Mouse (Mus musculus): Measurements from ENCODE around the gene Ltn1. TPM values are rescaled to one million over a fixed set of nuclear protein-coding genes. Genes with fewer than 3 reads are reported as not detected.
A peak's percentile ranks its signal among the peaks of the same experiment; 100 is the strongest.

The Ltn1 gene
- total RNA-seq, 1 experiment from 2014 or later, result 38.9 TPM

DNA sequence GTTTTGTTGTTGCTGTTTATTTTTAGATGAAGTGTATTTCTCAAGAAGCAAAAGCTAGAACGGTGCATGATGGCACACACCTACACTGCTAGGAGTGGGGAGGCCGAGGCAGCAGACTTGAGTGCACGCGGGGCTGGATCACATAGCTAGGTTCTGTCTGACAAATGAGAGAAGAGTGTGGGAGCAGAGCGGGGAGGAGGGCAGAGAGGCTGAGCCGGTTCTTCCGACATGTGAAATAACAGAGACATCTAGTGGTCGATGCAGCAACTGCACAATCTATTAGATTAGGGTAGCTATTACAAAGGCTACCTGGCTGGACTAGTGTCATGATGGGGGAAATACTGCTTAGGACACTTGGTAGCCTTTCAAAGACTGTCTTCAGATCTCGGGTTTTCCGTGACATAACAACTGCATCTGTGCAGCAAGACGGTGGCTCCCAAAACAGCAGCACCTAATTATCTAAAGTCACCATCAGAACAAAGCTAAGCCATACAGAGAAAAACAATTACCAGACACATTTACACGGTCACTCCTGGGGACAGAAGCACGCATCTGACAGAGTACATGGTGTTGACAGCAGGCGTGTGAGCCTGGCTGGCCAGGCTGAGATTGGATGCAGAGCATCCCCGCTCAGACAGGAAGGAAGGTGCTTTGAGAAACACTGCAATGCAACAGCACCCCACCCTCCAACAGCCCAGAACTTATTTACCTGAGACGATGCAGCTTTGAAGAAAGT, 38.4 kb downstream of the Ltn1 start:
- peak; percentile 29 for DNase-seq

DNA sequence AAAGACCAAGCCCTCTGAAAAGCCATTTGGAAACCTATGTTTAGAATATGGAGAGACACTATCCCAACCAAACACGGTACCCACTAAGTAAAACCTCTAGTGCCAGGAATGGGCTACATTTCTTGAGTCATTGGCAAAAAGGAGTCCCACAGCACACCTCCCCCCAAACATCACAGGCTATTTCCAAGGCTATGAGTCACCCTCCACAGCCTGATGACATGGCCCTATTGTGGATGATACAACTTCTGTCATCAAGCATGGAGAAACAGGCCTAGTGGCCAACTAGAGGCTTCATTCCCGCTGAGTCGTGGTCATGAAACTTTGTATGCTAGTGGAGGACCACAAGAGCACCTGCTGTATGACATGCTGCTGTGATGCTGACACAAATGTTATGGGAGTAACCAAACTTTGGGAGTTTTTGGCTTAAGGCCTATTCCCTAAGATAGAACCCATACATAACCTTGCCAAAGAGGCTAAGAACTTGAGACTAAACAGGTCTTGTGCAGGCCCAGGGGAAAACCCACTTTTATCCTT, 44.9 kb downstream of the Ltn1 start:
- peak; percentile 4 for DNase-seq

DNA sequence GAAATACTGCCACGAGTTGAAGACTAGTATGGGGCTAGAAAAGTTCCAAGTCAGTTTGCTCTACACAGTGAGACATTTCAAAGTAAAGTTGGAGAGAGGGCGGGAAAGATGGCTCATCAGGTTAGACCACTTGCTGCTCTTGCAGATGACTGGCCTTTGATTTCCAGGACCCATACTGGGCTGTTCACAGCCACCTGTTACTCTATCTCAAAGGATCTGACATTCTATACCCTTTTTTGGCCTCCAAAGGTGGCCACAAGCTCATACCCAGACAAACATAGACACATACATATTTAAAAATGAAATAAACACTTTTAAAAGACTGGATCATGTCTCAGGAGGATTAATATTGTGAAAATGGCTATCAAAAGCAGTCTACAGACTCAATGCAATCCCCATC, 48.0 kb downstream of the Ltn1 start:
- DNase-seq, result no peak

DNA sequence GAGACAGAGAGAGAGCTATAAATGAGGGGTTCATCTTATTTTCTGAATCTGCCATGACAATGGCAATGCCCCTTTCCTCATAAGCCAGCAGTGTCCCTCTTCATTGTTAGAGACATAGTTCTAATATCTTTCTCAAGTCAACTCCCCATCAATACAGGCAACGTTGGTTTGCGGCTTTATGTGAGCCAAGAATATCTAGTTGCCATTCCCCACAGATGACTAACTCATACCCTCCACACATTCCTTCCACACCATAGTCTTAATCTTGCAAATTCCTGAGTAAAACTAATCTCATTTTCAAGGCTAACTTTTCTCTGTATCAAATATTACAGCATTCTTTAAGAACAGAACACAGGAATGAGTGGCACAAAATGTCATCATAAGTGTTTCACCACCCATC, 49.4 kb downstream of the Ltn1 start:
- no peak for DNase-seq

DNA sequence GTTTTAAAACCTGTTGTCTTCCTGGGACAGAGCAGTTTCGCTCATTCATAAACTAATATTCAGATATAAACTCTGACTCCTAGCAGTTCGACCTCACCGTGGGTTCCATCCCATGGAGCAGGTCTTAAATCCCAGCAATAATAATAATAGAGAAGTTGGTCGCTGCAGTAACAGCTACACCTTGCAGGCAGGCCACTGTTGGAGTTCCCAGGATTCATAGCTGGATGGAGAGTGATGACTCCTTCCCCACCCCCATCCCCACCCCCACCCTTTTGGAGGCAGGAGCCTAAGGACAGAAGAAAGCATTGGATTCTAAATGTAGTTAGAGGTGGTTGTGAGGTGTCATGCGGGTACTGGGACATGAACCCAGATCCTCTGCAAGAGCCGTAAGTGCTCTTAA, 66.0 kb downstream of the Ltn1 start:
- DNase-seq, result no peak

DNA sequence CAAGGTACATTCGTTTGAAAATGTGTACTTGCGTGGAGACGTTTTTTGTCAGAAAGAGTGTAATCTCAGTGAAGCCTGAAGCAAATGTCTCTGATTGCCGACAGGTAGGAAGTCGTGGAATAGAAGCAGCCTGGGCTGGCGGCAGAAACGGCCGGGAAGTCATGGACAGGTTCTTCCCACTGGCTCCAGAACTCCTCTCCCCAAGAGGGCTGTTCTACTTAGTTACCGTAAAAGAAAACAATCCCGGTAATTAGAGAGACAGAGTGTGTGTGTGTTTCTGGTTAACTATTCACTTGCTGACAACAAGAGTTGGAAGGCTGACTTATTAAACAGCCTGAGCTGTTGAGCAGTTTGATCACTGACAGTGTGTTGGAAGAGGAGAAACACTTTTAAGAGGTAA, 66.4 kb downstream of the Ltn1 start:
- DNase-seq, result no peak

DNA sequence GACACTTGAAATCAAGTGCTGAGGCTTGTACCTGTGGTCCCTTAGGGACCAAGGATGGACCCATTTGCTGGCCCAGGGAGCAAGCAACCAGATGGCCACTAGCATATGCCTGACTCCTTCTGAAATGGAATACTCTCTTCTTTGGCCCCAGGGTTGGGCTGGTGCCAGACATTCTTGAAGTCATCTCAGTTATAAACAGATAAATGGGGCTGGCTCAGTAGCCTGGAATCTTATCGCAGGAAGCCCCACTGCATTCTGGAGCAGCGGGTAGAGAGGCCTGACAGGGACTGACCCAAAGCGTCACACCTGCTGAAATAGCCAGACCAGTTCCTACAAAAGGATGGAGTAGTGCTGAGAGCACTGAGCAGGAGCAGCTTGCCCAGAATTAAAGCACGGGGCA, 68.2 kb downstream of the Ltn1 start:
- DNase-seq, result peak; percentile 14

DNA sequence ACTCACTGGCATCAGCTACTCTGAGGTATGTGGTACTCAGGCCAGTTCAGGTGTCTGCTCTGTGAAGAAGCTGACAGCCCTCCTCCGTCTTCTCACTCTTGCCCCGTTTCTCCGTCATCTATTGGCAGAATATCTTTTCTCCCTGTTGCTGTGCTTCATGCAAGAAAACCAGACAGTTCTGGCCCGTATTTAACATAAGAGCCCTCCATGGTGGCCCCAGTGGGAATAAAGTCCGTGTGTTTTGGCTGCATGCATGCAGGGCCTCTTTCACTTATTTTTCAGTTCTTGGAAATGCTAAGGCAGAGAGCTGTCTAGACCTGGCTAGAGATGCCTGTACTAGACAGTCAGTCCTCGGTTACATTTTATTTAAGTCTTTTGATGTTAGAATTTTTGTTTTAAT, 72.3 kb downstream of the Ltn1 start:
- no peak for DNase-seq

DNA sequence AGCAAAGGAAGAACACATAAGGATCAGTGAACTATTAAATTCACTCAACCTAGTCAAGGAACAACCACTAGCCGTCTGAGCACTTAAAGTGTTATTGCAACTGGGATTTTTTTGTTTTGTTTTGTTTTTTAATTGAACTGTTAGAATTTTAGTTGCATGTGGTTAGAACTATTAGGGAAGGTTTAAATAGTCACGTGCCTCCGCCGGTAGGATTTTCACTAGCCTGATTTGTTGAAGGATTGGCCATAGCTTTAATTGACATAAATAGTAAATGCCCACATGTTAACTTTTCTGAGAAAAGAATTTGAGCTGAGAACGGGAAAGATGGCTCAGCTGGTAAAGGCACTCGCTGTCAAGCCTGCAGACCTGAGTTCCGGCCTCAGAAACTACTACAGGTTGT, 77.7 kb downstream of the Ltn1 start:
- no peak for DNase-seq

DNA sequence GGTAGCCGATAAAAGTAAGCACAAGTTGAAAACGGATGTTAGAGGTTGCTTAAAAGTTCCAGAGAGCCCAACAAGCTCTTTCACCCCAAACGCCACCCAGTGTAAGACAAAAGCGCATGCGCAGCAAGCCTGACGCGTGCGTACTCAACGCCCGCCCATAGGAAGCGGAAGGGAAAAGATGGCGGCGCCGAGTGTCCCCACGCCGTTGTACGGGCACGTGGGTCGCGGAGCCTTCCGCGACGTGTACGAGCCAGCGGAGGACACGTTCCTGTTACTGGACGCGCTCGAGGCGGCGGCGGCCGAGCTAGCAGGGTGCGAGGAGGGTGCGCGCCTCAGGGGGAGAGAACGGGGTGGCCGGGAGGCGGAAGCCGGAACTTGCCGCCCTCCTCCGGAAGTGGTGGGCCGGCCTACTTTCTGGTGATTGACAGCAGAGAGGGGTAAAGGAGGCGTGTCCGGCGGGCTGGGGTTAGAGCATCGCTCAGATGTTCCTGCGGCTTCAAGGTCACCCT, 78.3 kb downstream of the Ltn1 start, which contains the start of gene N6amt1:
TSS of gene N6amt1 (plus strand) at position 111 of the 509 bp plus-strand sequence.
- DNase-seq, result peak; percentile 92

DNA sequence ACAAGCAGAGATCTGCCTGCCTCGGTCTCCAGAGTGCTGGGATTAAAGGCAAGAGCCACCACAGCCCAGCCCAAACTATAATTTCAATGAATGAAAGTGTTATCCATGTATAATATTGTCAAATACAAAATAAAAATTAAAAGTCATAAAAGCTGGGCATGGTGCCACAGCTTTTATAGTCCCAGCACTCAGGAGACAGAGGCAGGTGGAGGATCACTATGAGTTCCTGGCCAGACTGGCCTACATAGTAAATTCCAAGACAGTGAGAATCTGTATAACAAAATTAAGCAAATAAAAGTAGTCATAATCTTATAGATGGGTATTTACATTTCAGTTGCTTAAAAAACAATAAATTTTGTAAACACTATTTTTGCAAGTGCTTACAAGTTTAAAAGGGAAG, 78.8 kb downstream of the Ltn1 start:
- DNase-seq, result no peak

DNA sequence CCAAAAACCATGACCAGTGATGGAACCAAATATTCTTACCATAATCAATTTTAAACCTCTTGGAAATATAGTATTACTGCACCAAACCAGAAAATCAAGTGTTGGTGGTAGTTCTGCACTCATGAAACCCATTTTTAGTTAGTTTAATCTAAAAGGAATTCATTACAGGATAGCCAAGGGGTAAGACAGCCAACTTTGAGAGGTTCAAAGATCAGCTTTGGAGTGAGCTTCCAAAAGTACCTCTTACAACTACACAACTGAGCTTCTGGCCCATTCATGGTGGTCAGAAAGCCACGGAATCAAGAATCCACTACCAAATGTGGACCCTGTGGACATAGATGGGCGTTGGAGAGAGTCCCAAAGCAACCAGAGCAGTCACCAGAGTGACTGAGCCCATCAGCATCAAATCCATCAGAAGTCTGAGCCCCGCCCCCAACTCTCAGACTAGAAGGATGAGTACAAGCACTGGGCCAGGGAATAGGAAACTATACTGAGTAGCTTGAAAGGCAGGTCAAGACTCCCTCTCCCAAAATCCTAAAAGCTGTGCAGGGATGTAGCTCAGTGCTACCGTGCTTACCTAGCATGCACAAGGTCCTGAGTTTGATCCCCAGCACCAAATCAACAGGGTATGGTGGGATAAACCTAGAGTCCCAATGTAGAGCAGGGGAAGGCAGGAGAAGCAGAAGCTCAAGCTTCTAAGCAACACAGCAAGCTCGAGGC, 80.9 kb downstream of the Ltn1 start:
- DNase-seq, result no peak

DNA sequence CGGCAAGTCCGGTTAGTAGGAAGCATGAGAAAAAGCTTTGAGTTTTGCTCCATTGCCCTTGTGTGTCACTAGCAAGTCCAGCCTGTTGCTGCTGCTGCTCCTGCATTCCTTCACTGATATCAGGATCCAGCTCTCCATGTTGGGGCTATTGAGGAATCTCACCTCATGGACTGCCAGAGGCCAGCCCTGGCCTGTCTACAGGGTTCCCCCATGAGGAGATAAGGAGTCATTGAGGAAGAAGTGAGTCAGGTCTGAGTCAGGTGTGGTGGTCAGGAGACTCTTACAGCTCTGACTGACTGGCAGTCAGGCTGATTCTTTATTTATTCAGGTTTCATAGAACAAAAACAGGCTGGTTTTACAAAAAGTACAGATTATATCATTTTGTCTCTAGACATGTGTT, 84.3 kb downstream of the Ltn1 start:
- no peak for DNase-seq

DNA sequence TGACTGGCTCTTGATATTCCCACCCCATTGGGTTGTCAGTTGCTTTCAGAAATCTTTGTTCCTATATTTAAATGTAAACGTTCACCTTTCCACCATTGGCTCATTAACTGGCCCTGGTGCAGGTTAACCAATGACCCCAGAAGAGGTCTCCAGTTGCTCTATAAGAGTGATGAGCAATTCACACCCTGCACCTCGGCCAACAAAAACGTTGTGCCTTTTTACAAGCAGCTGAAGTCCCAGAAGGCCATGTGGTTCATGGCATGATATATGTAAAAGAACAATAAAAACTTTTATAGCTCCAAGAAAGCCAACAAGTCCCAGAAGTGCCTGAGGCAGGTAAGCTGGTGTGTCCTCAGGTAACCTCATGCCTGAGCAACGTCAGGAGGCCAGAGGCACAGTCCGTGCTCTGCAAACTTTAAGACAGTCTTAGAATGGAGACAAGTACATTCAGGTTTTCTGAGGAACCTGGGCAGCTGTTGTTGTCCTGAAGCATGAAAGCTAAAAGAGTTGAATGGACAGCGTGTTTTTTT, 91.3 kb downstream of the Ltn1 start:
- no peak for DNase-seq

DNA sequence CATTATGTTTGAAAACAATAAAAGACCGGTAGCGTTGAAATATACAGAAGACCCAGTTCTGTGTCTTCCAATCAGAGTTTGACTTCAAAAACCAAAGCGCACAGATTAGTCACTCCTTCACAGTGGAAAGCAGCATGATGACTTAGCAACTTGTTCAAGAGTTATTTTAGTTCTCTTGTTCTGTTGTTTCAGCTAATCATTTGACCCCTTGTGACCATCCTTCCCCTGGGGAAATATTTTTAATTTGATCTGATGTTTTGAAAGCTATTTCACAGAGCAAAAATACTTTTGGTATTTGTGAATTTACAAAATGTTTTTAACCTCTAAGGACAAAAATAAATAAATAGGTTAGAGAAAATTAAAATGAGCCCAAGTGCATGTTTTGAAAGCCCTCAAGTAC, 97.7 kb downstream of the Ltn1 start:
- no peak for DNase-seq

DNA sequence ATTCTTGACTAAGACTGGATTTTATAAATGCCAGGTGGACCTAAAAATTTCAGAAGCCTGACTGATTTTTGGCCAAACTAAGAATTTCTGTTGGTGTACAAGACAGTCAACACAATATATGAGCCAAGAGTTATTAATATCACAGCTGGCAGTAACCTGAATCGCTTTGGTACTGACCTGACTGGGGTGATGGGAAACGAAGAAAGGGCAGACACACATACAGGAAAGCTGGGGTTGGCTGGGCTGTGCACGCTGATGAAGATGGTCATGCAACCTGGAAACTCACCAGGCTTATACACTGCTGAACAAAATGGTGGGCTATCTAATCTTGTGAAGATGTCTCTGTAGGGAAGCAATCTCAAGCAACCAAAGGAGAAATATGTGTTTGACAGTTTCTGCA, 102.4 kb downstream of the Ltn1 start:
- DNase-seq, result no peak

Other genes starting within 250 kb of the Ltn1 start
- 24.4 and 26.9 TPM in 2 replicates for gene N6amt1, start 78.4 kb downstream of the Ltn1 start, total RNA-seq (2021)
- 6.9 and 8.8 TPM in 2 replicates for gene Rwdd2b, start 8.0 kb upstream of the Ltn1 start, total RNA-seq (2021)
- 70.9 and 72.4 TPM in 2 replicates for gene Usp16, start 22.1 kb upstream of the Ltn1 start, total RNA-seq (2021)
- 203 and 229 TPM in 2 replicates for gene Cct8, start 63.3 kb upstream of the Ltn1 start, total RNA-seq (2021)
- 0.57 and 0.82 TPM in 2 replicates for gene Map3k7cl, start 120.7 kb upstream of the Ltn1 start, total RNA-seq (2021)

All from adrenal gland, postnatal 25 days (tissue).